Mouse (Mus musculus) heart, adult 2 months (tissue): Measurements from ENCODE around the gene Acsf3.

Experiments used
- CTCF ChIP-seq: fragments of 200-600 bp; IDR thresholded peaks from 2 replicates; pipeline ENCODE4 v1.8.1; 2022; ENCODE audit warnings: antibody characterized with exemption, mild to moderate bottlenecking, moderate library complexity
- EP300 ChIP-seq: fragments of 200-500 bp; IDR thresholded peaks from 2 replicates; pipeline ENCODE4 v1.6.1; 2011; ENCODE audit warnings: low read depth, low read length, control low read depth; ENCODE audit not compliant: insufficient read depth
- POLR2A ChIP-seq: fragments of 200-500 bp; IDR thresholded peaks from 2 replicates; pipeline ENCODE4 v1.6.1; 2011; ENCODE audit warnings: mild to moderate bottlenecking, low read depth, low read length, control low read depth; ENCODE audit not compliant: insufficient read depth

GRCm38 (mm10) chr8:122807907-122808306 lies 32.6 kb downstream of the Acsf3 start:
- 0 out of 2 replicates have a peak, but pooled peaks have one; percentile 15 for TF ChIP-seq EP300
- TF ChIP-seq POLR2A = no peak
- TF ChIP-seq CTCF = no peak
